Comparison of ENCODE assay signal across 15 mouse cellular contexts in genomic region chr13:94443411-94443810, GRCm38 (mm10).
"Had no signal": no experiment of that assay in that cellular context is flagged by ENCODE, and none has a peak within 500 bp of the region (broad histone marks: within the 10 kb centered on the region; RNA-seq: fewer than 3 reads in every experiment).

No protein-coding gene starts in this region.

- H3K4me2 ChIP-seq: limb, embryonic 13.5 days; midbrain, embryonic 11.5 days; midbrain, embryonic 15.5 days; stomach, embryonic 15.5 days had no signal

- DNase-seq: kidney, adult 8-10 months; kidney, postnatal 4 days; left cerebral cortex, postnatal 4 days; lung, adult 18-20 months; lung, postnatal 4 days; retina, postnatal 1 day; thymus, postnatal 4 days had no signal

- H3K9ac ChIP-seq: limb, embryonic 13.5 days; liver, embryonic 14.5 days; midbrain, embryonic 15.5 days; stomach, embryonic 15.5 days had no signal

- ATAC-seq: midbrain, embryonic 15.5 days had no signal

- H3K4me1 ChIP-seq: midbrain, embryonic 15.5 days; stomach, embryonic 15.5 days had no signal

- H3K9me3 ChIP-seq: limb, embryonic 13.5 days; megakaryocyte, embryonic 14.5 days; midbrain, embryonic 15.5 days; stomach, embryonic 15.5 days had no signal

- H3K4me3 ChIP-seq: layer of hippocampus, adult 2 months; limb, embryonic 13.5 days; megakaryocyte, embryonic 14.5 days; midbrain, embryonic 15.5 days; stomach, embryonic 15.5 days had no signal

- H3K27ac ChIP-seq: kidney, postnatal 0 days; layer of hippocampus, adult 2 months; limb, embryonic 13.5 days; liver, embryonic 14.5 days; midbrain, embryonic 15.5 days; stomach, embryonic 15.5 days had no signal

- H3K27me3 ChIP-seq: limb, embryonic 13.5 days; megakaryocyte, embryonic 14.5 days; midbrain, embryonic 15.5 days; stomach, embryonic 15.5 days had no signal
